Mouse (Mus musculus): ENCODE data around the gene Camk1d. TPM values are rescaled to one million over a fixed set of nuclear protein-coding genes. Genes with fewer than 3 reads are reported as not detected.
"Not testable (repeated sequence)": the region's sequence is repeated elsewhere in the genome, so short reads cannot be mapped to it uniquely, and the experiment has no call there.

Camk1d gene
- total and polyA plus RNA-seq, 3 experiments = 2.6 to 10.8 (median 6.8) TPM

GRCm38 (mm10) chr2:5549334-5549733 is 165.0 kb downstream of the Camk1d start:
- Histone ChIP-seq H3K9me3 (replicated peaks) (no peaks in the 10 kb centered on the region), H3K27me3 (ENCODE audit: insufficient read depth, low read length) (no peaks in the 10 kb centered on the region), H3K4me3 (ENCODE audit: low read depth, low read length) (no peak overlapping the region), H3K36me3 (replicated peaks) (no peaks in the 10 kb centered on the region), H3K4me1 (ENCODE audit: insufficient read depth, low read depth, low read length) (no peaks in the 10 kb centered on the region)
- DNase-seq (ENCODE audit: low spot score) = no peak
- TF ChIP-seq GATA2 (IDR thresholded peaks at IDR 0.05; ENCODE audit: borderline replicate concordance, low read depth, low read length) (no peak), POLR2AphosphoS5 (IDR thresholded peaks at IDR 0.05; ENCODE audit: insufficient replicate concordance, low read depth, low read length) (no peak), GATA1 (IDR thresholded peaks at IDR 0.05; ENCODE audit: borderline replicate concordance, low read length) (no peak), TAL1 (conservative IDR thresholded peaks at IDR 0.05; ENCODE audit: low read depth, low read length) (no peak), CTCF (IDR thresholded peaks at IDR 0.05; ENCODE audit: low read depth, low read length) (no peak)
- no peak for ATAC-seq (ENCODE audit: extremely low read depth, insufficient number of reproducible peaks, low FRiP score, poor library complexity, severe bottlenecking)

- no peaks in the 10 kb centered on the region for H3K9me3 ChIP-seq (replicated peaks)
- H3K4me1 ChIP-seq (ENCODE audit: insufficient read depth, low read depth, low read length) = no peaks in the 10 kb centered on the region
- no peaks in the 10 kb centered on the region for H3K27me3 ChIP-seq (ENCODE audit: insufficient read depth, low read length)
- no peak for TF ChIP-seq CTCF (IDR thresholded peaks at IDR 0.05; ENCODE audit: low read depth, low read length)
- TF ChIP-seq GATA1 (IDR thresholded peaks at IDR 0.05; ENCODE audit: borderline replicate concordance, low read length) = no peak
- no peak for TF ChIP-seq GATA2 (IDR thresholded peaks at IDR 0.05; ENCODE audit: borderline replicate concordance, low read depth, low read length)
- no peak for TF ChIP-seq POLR2AphosphoS5 (IDR thresholded peaks at IDR 0.05; ENCODE audit: insufficient replicate concordance, low read depth, low read length)
- no peak for TF ChIP-seq TAL1 (conservative IDR thresholded peaks at IDR 0.05; ENCODE audit: low read depth, low read length)
- H3K36me3 ChIP-seq (replicated peaks) = no peaks in the 10 kb centered on the region
- DNase-seq (ENCODE audit: low spot score) (no peak), ATAC-seq (ENCODE audit: extremely low read depth, insufficient number of reproducible peaks, low FRiP score, poor library complexity, severe bottlenecking) (no peak)
- H3K4me3 ChIP-seq (ENCODE audit: low read depth, low read length) = no peak overlapping the region
Observed at GRCm38 (mm10) chr2:5548872-5549271, 165.4 kb downstream of the Camk1d start.

DNA sequence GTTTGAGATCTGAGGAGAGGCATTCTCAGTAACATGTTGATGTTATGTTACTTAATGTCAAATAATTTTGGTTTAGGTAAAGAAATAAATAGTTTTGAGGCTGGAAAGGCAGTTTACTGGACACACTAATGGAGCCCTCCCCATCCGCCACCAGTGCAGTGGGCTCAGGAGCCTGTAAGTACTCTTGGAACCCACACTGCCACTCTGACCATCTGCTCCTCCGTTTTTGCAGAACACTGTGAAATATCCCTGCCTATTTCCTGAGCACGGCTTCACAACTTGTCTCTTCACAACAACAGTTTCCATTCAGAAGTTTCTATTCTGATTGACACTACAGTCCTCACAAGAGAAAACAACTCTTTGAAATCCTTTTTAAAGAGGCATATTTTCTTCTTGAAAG is 173.4 kb downstream of the Camk1d start:
- Histone ChIP-seq H3K4me1 (ENCODE audit: insufficient read depth, low read depth, low read length) (no peaks in the 10 kb centered on the region), H3K9me3 (replicated peaks) (no peaks in the 10 kb centered on the region), H3K4me3 (ENCODE audit: low read depth, low read length) (no peak overlapping the region), H3K36me3 (replicated peaks) (no peaks in the 10 kb centered on the region), H3K27me3 (ENCODE audit: insufficient read depth, low read length) (no peaks in the 10 kb centered on the region)
- DNase-seq (ENCODE audit: low spot score) (no peak), ATAC-seq (ENCODE audit: extremely low read depth, insufficient number of reproducible peaks, low FRiP score, poor library complexity, severe bottlenecking) (no peak)
- TF ChIP-seq TAL1 (conservative IDR thresholded peaks at IDR 0.05; ENCODE audit: low read depth, low read length) (no peak), GATA1 (IDR thresholded peaks at IDR 0.05; ENCODE audit: borderline replicate concordance, low read length) (no peak), POLR2AphosphoS5 (IDR thresholded peaks at IDR 0.05; ENCODE audit: insufficient replicate concordance, low read depth, low read length) (no peak), GATA2 (IDR thresholded peaks at IDR 0.05; ENCODE audit: borderline replicate concordance, low read depth, low read length) (no peak), CTCF (IDR thresholded peaks at IDR 0.05; ENCODE audit: low read depth, low read length) (no peak)

- H3K36me3 ChIP-seq (replicated peaks); DNase-seq (ENCODE audit: low spot score); ATAC-seq (ENCODE audit: extremely low read depth, insufficient number of reproducible peaks, low FRiP score, poor library complexity, severe bottlenecking); H3K27me3 ChIP-seq (ENCODE audit: insufficient read depth, low read length); H3K4me3 ChIP-seq (ENCODE audit: low read depth, low read length); H3K4me1 ChIP-seq (ENCODE audit: insufficient read depth, low read depth, low read length); H3K9me3 ChIP-seq (replicated peaks): not testable (repeated sequence)
Observed at GRCm38 (mm10) chr2:5539894-5540293, 174.4 kb downstream of the Camk1d start.

DNA sequence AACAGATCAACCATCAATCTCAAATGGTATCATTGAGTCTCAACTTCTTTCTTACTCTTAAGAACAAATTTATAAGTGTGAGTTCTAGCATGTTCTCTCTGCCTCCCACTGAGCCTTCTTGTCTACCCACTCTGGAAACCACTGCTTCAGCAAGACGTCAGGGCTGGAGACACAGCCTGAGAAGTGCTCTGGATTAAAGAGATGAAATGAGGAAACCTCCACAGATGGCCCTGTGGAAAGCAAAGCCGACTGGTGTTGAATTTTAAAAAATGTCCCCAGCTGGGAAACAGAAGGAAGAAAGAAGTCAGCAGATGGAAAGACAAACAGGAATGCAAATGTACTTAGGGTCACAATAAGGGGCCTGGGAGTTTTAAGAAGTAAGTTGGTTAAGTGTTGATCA is 180.4 kb downstream of the Camk1d start:
- Histone ChIP-seq H3K4me3 (ENCODE audit: low read depth, low read length) (no peak overlapping the region), H3K27me3 (ENCODE audit: insufficient read depth, low read length) (no peaks in the 10 kb centered on the region), H3K9me3 (replicated peaks) (no peaks in the 10 kb centered on the region), H3K4me1 (ENCODE audit: insufficient read depth, low read depth, low read length) (no peaks in the 10 kb centered on the region), H3K36me3 (replicated peaks) (no peaks in the 10 kb centered on the region)
- ATAC-seq (ENCODE audit: extremely low read depth, insufficient number of reproducible peaks, low FRiP score, poor library complexity, severe bottlenecking) = no peak
- TF ChIP-seq GATA2 (IDR thresholded peaks at IDR 0.05; ENCODE audit: borderline replicate concordance, low read depth, low read length) (no peak), POLR2AphosphoS5 (IDR thresholded peaks at IDR 0.05; ENCODE audit: insufficient replicate concordance, low read depth, low read length) (no peak), CTCF (IDR thresholded peaks at IDR 0.05; ENCODE audit: low read depth, low read length) (no peak)
- DNase-seq (ENCODE audit: low spot score) = no peak

DNA sequence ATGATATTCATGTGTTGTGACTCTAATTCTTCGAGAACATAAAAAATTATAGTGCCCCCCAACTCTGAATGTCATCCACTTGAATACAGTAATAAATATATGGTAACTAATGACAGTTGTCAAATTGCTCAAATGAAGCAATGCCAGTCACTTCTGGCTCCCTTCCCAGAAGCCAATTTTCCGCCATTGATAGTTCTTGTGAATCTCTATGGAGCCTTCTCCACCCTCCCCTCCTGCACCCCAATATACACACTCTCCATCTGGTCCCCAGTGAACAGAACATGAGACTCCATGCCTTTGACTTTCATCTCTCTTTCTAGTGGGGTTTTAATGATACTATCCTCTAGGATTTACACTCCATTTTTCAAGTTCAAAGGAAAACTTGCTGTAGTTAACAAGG is 184.3 kb downstream of the Camk1d start:
- no peaks in the 10 kb centered on the region for H3K27me3 ChIP-seq (ENCODE audit: insufficient read depth, low read length)
- H3K4me1 ChIP-seq (ENCODE audit: insufficient read depth, low read depth, low read length) = no peaks in the 10 kb centered on the region
- no peak for ATAC-seq (ENCODE audit: extremely low read depth, insufficient number of reproducible peaks, low FRiP score, poor library complexity, severe bottlenecking)
- TF ChIP-seq TAL1 (conservative IDR thresholded peaks at IDR 0.05; ENCODE audit: low read depth, low read length) (no peak), GATA1 (IDR thresholded peaks at IDR 0.05; ENCODE audit: borderline replicate concordance, low read length) (no peak), POLR2AphosphoS5 (IDR thresholded peaks at IDR 0.05; ENCODE audit: insufficient replicate concordance, low read depth, low read length) (no peak), GATA2 (IDR thresholded peaks at IDR 0.05; ENCODE audit: borderline replicate concordance, low read depth, low read length) (no peak), CTCF (IDR thresholded peaks at IDR 0.05; ENCODE audit: low read depth, low read length) (no peak)
- H3K4me3 ChIP-seq (ENCODE audit: low read depth, low read length) = no peak overlapping the region
- no peaks in the 10 kb centered on the region for H3K9me3 ChIP-seq (replicated peaks)
- no peaks in the 10 kb centered on the region for H3K36me3 ChIP-seq (replicated peaks)
- DNase-seq (ENCODE audit: low spot score) = no peak

DNA sequence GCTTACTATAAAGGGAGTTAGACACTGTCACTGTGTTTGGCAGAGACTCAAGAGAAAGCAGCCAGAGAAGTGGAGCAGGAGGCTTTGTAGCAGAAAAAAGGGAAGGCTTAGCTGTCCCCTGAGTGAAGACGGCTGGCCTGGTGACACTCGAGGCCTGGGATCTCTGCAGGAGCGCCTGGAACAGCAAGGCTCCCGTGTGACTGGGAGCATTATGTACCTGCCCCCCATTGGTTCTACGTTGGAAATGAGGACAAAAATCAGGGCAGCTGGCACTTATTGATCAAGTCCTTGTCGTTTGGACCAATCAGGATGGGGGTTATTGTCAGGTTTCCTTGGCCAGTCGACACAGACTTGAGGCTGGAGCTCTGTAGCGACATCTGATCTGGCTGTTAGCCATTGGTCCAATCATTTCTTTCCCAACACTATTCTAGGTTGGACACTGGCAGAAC is 195.1 kb downstream of the Camk1d start:
- no peak for TF ChIP-seq TAL1 (conservative IDR thresholded peaks at IDR 0.05; ENCODE audit: low read depth, low read length)
- no peak for TF ChIP-seq GATA1 (IDR thresholded peaks at IDR 0.05; ENCODE audit: borderline replicate concordance, low read length)
- Histone ChIP-seq H3K27me3 (ENCODE audit: insufficient read depth, low read length) (no peaks in the 10 kb centered on the region), H3K9me3 (replicated peaks) (peaks cover 1% of the 10 kb centered on the region), H3K4me3 (ENCODE audit: low read depth, low read length) (no peak overlapping the region), H3K4me1 (ENCODE audit: insufficient read depth, low read depth, low read length) (no peaks in the 10 kb centered on the region), H3K36me3 (replicated peaks) (no peaks in the 10 kb centered on the region)
- ATAC-seq (ENCODE audit: extremely low read depth, insufficient number of reproducible peaks, low FRiP score, poor library complexity, severe bottlenecking) = no peak
- no peak for DNase-seq (ENCODE audit: low spot score)
